Mouse (Mus musculus): ENCODE results near the gene Serinc5. TPM values are rescaled to one million over a fixed set of nuclear protein-coding genes. Genes with fewer than 3 reads are reported as not detected.
A peak's percentile ranks its signal among the peaks of the same experiment; 100 is the strongest.
"Not testable (repeated sequence)": the region's sequence is repeated elsewhere in the genome, so short reads cannot be mapped to it uniquely, and the experiment has no call there.

Serinc5 gene
- polyA plus RNA-seq, 1 experiment from 2014 or later = 18.4 TPM

DNA sequence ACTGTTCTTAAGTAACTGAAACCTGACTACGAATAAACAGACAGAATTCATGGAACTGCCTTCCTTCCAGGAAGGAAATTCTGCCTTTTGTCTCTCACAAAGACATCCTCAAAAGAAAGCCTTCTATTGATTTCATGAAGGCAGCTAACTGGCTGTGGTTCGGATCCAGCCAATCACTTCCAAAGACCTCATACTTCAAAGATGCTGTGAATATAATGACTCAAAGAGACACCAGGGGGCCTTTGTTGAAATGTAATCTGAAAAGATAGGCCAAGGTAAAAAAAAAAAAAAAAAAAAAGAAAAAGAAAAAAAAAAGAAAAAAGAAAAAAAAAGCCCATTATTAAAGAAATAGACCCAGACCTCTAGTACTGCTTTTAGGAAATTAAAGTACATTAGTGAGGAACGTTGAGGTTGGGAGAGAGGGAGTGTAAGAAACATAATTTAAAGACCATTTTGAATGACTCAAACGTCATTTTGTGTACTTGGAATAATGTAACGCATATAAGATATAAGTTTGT is 18.6 kb upstream of the Serinc5 start:
- H3K4me2 ChIP-seq (replicated peaks) = no peak overlapping the region
- no peak overlapping the region for H3K4me3 ChIP-seq (replicated peaks; ENCODE audit: low read length)
- H3K27me3 ChIP-seq (ENCODE audit: control insufficient read depth, insufficient read depth, low read length) = no peaks in the 10 kb centered on the region
- H3K9me3 ChIP-seq (ENCODE audit: control insufficient read depth, low read length) = no peaks in the 10 kb centered on the region
- no peak overlapping the region for H3K27ac ChIP-seq
- no peak for DNase-seq (ENCODE audit: low spot score)
- no peak for ATAC-seq (ENCODE audit: low FRiP score)
- 26% methylated on average over 5 of the region's 5 CpGs for WGBS
- peaks cover 19% of the 10 kb centered on the region for H3K4me1 ChIP-seq (replicated peaks; ENCODE audit: control insufficient read depth, insufficient read depth, low read length)
- no peaks in the 10 kb centered on the region for H3K36me3 ChIP-seq (replicated peaks; ENCODE audit: control insufficient read depth, insufficient read depth)
- H3K9ac ChIP-seq = no peak overlapping the region

DNA sequence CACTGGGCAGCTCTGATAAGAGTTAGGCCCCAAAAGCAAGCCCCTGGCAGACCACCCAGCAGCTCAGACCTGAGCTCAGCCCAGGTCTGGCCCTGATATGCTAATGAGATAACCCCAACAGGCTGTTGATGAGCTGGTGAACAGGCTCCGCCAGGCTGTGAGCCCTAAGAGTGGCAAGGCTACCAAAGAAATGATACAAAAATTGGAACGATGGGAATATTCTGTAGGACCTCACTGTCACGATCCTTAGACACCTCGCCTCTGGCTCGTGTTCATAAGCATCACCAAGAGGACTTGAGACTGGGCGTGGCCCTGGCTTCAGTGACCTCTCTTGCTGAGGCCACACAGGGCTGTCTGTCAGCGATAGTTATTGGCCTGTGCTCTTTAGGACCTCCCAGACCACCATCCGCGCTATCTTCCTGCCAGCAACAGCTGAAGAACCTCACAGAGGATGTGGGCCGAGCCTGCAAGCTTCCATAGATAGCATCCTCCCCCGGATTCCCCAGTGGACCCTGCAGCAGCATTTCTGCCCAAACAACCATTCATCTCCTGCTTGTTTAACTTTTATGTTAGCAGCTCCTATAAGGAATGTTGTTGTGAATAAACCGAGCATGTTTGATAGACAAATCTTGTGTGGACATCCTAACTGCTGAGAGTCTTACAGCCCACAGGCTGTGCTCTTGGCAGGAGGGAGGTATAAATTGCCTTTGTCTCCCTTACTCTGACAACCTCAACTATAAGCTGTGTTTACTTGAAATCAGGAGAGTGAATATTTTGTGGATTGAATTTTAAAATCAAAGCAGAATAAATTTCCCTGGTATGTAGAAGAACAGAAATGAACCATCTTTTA is 17.9 kb upstream of the Serinc5 start:
- H3K27me3 ChIP-seq (ENCODE audit: control insufficient read depth, insufficient read depth, low read length) = no peaks in the 10 kb centered on the region
- no peaks in the 10 kb centered on the region for H3K36me3 ChIP-seq (replicated peaks; ENCODE audit: control insufficient read depth, insufficient read depth)
- WGBS = 14% methylated on average over 12 of the region's 12 CpGs
- H3K9me3 ChIP-seq (ENCODE audit: control insufficient read depth, low read length) = no peaks in the 10 kb centered on the region
- no peak overlapping the region for H3K9ac ChIP-seq
- DNase-seq (ENCODE audit: low spot score) (no peak), ATAC-seq (ENCODE audit: low FRiP score) (no peak)
- H3K27ac ChIP-seq = no peak overlapping the region
- no peak overlapping the region; the same call in 1 of the 2 replicates for H3K4me2 ChIP-seq (replicated peaks)
- no peak overlapping the region for H3K4me3 ChIP-seq (replicated peaks; ENCODE audit: low read length)
- peaks cover 19% of the 10 kb centered on the region for H3K4me1 ChIP-seq (replicated peaks; ENCODE audit: control insufficient read depth, insufficient read depth, low read length)

DNA sequence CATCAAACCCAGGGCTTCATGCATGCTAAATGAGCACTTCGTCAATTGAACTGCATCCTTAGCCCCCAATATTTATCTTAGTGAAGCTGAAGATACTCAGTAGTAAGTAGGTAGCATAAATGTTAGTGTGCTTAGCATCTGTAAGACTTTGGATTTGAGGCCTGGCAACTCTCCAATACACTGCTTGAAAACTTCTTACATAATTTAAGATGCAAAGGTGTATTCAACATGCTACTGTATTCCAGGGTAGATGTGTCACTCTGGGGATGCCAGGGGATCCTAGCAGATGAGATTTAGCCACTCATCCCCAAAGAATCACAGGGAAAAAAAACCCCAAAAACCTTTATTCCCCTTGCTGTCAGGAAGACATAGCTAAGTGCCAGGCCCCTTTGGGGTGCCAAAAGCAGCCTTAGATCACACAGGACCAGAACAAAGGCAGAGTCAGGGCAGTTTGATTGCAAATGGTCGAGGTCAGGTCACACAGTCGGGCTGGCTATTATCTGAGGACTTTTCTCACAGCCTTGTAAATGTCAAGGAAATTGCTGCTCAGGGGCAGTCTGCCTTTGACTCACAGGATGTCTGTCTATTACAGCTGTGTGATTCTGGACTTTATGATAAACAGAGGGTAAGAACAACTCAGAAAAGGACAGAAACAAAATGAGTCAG is 17.0 kb upstream of the Serinc5 start:
- Histone ChIP-seq H3K36me3 (replicated peaks; ENCODE audit: control insufficient read depth, insufficient read depth) (no peaks in the 10 kb centered on the region), H3K4me3 (replicated peaks; ENCODE audit: low read length) (no peak overlapping the region), H3K27ac (no peak overlapping the region), H3K4me2 (replicated peaks) (no peak overlapping the region), H3K9ac (no peak overlapping the region), H3K9me3 (ENCODE audit: control insufficient read depth, low read length) (no peaks in the 10 kb centered on the region), H3K4me1 (replicated peaks; ENCODE audit: control insufficient read depth, insufficient read depth, low read length) (peaks cover 19% of the 10 kb centered on the region), H3K27me3 (ENCODE audit: control insufficient read depth, insufficient read depth, low read length) (no peaks in the 10 kb centered on the region)
- DNase-seq (ENCODE audit: low spot score) (no peak), ATAC-seq (ENCODE audit: low FRiP score) (peak; percentile 24; the same call in 1 of the 2 replicates)
- 17% methylated on average over 3 of the region's 3 CpGs for WGBS

DNA sequence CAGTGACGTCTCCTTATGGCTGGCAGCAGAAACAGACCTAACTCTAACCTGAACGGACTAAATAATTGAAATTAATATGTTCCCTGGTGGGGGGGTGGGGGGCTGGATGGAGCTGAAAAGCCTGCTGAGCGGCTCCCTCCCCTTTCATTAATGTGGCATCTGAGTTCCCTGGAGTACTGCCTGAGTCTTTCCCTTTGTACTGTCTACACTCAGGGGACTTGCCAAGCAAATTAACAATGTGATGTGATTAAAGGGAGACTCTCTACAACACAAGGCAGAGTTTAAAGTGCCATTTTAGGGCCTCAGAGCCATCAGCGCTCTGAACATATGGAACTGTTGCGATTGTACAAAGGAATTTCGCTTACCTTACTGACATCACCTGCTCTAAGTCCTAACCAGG is 16.4 kb upstream of the Serinc5 start:
- no peak overlapping the region for H3K4me3 ChIP-seq (replicated peaks; ENCODE audit: low read length)
- 23% methylated on average over 6 of the region's 6 CpGs for WGBS
- no peaks in the 10 kb centered on the region for H3K36me3 ChIP-seq (replicated peaks; ENCODE audit: control insufficient read depth, insufficient read depth)
- no peaks in the 10 kb centered on the region for H3K9me3 ChIP-seq (ENCODE audit: control insufficient read depth, low read length)
- peak; percentile 60; the same call in 1 of the 2 replicates for ATAC-seq (ENCODE audit: low FRiP score)
- peaks cover 19% of the 10 kb centered on the region for H3K4me1 ChIP-seq (replicated peaks; ENCODE audit: control insufficient read depth, insufficient read depth, low read length)
- H3K9ac ChIP-seq = no peak overlapping the region
- no peaks in the 10 kb centered on the region for H3K27me3 ChIP-seq (ENCODE audit: control insufficient read depth, insufficient read depth, low read length)
- DNase-seq (ENCODE audit: low spot score) = no peak
- no peak overlapping the region for H3K4me2 ChIP-seq (replicated peaks)
- no peak overlapping the region for H3K27ac ChIP-seq

DNA sequence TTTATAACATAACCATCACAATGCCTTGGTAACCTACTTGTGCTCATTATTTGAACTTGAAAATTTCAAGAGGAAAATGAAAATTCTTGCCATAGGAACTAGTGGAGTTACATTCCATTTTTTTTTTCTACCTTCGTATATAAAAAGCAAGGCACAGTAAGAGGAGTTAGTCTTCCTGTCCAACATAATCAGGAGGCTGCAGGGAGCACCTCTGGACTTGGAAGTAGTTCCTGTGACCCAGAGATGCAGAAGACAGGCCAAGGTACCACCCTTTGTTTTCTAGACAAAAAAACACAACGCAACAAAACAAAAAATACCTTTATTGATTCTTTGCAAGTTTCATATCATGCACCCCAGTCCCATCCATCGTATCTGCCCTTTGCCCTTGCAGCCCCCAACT is 16.0 kb upstream of the Serinc5 start:
- Histone ChIP-seq H3K4me2 (replicated peaks) (no peak overlapping the region), H3K36me3 (replicated peaks; ENCODE audit: control insufficient read depth, insufficient read depth) (no peaks in the 10 kb centered on the region), H3K27me3 (ENCODE audit: control insufficient read depth, insufficient read depth, low read length) (no peaks in the 10 kb centered on the region), H3K9ac (no peak overlapping the region), H3K4me3 (replicated peaks; ENCODE audit: low read length) (no peak overlapping the region), H3K27ac (no peak overlapping the region), H3K4me1 (replicated peaks; ENCODE audit: control insufficient read depth, insufficient read depth, low read length) (peaks cover 19% of the 10 kb centered on the region), H3K9me3 (ENCODE audit: control insufficient read depth, low read length) (no peaks in the 10 kb centered on the region)
- ATAC-seq (ENCODE audit: low FRiP score) (no peak), DNase-seq (ENCODE audit: low spot score) (no peak)
- WGBS = 74% methylated on average over 3 of the region's 3 CpGs

DNA sequence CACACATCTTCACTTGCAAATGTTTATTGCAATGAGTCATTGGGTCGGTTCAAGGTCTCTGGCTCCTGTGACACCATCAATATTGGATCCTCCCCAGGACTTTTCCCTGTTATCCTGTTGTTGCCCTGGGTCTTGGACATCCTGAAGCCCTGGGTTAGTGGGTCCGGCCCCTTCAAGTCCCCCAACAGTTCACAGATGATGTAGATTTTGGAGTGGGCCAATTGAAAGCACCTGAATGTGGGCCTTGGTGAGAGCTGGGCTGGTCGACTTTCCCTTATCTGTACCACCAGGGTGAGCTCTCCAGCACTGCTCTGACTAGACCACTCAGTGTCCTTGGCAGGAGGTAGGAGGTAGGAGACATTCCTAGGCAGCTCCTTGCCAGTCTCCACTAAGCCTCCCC is 15.5 kb upstream of the Serinc5 start:
- Histone ChIP-seq H3K4me2 (replicated peaks) (no peak overlapping the region), H3K4me1 (replicated peaks; ENCODE audit: control insufficient read depth, insufficient read depth, low read length) (peaks cover 19% of the 10 kb centered on the region), H3K27ac (no peak overlapping the region), H3K27me3 (ENCODE audit: control insufficient read depth, insufficient read depth, low read length) (no peaks in the 10 kb centered on the region), H3K36me3 (replicated peaks; ENCODE audit: control insufficient read depth, insufficient read depth) (no peaks in the 10 kb centered on the region), H3K9ac (no peak overlapping the region), H3K9me3 (ENCODE audit: control insufficient read depth, low read length) (no peaks in the 10 kb centered on the region), H3K4me3 (replicated peaks; ENCODE audit: low read length) (no peak overlapping the region)
- 79% methylated on average over 3 of the region's 3 CpGs for WGBS
- no peak for ATAC-seq (ENCODE audit: low FRiP score)
- no peak for DNase-seq (ENCODE audit: low spot score)

DNA sequence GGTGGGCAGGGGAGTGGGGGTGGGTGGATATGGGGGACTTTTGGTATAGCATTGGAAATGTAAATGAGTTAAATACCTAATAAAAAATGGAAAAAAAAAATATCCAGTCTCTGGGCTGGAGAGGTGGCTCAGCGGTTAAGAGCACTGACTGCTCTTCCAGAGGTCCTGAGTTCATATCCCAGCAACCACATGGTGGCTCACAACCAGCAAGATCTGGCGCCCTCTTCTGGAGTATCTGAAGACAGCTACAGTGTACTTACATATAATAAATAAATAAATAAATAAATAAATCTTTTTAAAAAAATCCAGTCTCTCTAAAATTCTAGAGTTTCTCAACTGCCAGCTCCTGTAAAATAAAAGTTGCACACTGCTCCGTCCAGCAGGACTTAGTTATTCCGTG is 5.6 kb upstream of the Serinc5 start:
- not testable (repeated sequence) for H3K4me3 ChIP-seq (replicated peaks; ENCODE audit: low read length); H3K9me3 ChIP-seq (ENCODE audit: control insufficient read depth, low read length); H3K36me3 ChIP-seq (replicated peaks; ENCODE audit: control insufficient read depth, insufficient read depth); H3K27ac ChIP-seq; H3K4me1 ChIP-seq (replicated peaks; ENCODE audit: control insufficient read depth, insufficient read depth, low read length); ATAC-seq (ENCODE audit: low FRiP score); H3K9ac ChIP-seq; DNase-seq (ENCODE audit: low spot score); H3K4me2 ChIP-seq (replicated peaks); H3K27me3 ChIP-seq (ENCODE audit: control insufficient read depth, insufficient read depth, low read length)
- 84% methylated on average over 4 of the region's 4 CpGs for WGBS

DNA sequence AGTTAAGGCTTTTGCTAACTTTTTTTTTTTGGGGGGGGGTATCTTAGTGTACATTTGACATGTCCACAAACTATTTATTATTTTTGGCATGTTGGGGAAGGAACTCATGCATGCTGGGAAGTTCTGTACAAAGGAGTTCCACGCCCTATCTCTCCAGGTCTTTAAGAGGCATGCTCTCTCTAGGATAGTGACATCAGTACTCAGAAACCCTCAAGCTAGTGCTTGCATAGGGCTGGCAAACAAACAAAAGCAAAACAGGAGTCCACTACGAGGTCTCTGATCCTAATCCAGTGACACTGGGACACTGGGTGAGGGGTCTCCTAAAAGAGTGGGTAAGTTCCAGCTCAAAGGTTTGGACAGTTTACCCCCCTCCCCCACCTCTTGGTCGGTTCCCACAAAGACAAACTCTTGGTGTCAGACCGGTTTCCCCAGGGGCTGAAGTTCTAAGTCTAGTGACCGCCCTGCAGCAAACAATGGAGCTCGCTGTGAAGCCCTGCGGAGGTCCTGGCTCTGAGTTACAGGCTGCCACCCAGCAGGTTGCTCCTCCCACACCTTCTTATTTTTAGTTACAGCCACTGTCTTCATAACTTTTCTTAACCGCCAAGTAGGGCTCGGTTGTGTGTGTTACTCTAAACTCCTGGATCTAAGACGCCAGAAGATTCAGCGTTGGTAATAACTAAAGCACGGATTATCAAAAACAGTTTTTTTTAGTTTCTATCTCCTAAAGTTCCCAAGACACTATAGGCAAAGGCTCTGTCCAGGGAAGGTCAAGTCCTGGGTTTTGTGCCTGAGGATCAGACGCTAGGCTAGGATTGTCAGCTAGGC is 1.2 kb upstream of the Serinc5 start:
- Histone ChIP-seq H3K27me3 (ENCODE audit: control insufficient read depth, insufficient read depth, low read length) (no peaks in the 10 kb centered on the region), H3K36me3 (replicated peaks; ENCODE audit: control insufficient read depth, insufficient read depth) (no peaks in the 10 kb centered on the region), H3K4me3 (replicated peaks; ENCODE audit: low read length) (peak overlapping the region; percentile 77; the same call in 1 of the 2 replicates), H3K4me1 (replicated peaks; ENCODE audit: control insufficient read depth, insufficient read depth, low read length) (peaks cover 9% of the 10 kb centered on the region), H3K9ac (no peak overlapping the region; the same call in 1 of the 2 replicates), H3K4me2 (replicated peaks) (peak overlapping the region; percentile 64), H3K9me3 (ENCODE audit: control insufficient read depth, low read length) (no peaks in the 10 kb centered on the region), H3K27ac (no peak overlapping the region)
- WGBS = 12% methylated on average over 13 of the region's 13 CpGs
- no peak for DNase-seq (ENCODE audit: low spot score)
- ATAC-seq (ENCODE audit: low FRiP score) = no peak

All from hindbrain, embryonic 14.5 days (tissue).